Mouse (Mus musculus) small intestine, adult 2 months (tissue): ENCODE measurements around the gene Hlcs. TPM values are rescaled to one million over a fixed set of nuclear protein-coding genes. Genes with fewer than 3 reads are reported as not detected.

ENCODE experiments used
- H3K27ac ChIP-seq: fragments of 200-500 bp; 2 replicates; pipeline ENCODE4 v1.5.1; 2012; ENCODE audit warnings: low read depth, low read length, control low read depth, inconsistent platforms; ENCODE audit not compliant: insufficient read depth
- H3K27me3 ChIP-seq: fragments of 200-500 bp; 2 replicates; pipeline ENCODE4 v1.6.1; 2012; ENCODE audit warnings: mild to moderate bottlenecking, moderate library complexity, low read length, inconsistent platforms; ENCODE audit not compliant: control insufficient read depth, insufficient read depth
- H3K36me3 ChIP-seq: fragments of 200-500 bp; 2 replicates; pipeline ENCODE4 v1.6.1; 2012; ENCODE audit warnings: mild to moderate bottlenecking, low read length, control low read depth, inconsistent platforms; ENCODE audit not compliant: control insufficient read depth, insufficient read depth
- H3K4me1 ChIP-seq: fragments of 200-500 bp; 2 replicates; pipeline ENCODE4 v1.6.1; 2012; ENCODE audit warnings: low read length, inconsistent platforms, mixed read lengths; ENCODE audit not compliant: control insufficient read depth, insufficient read depth, insufficient read length
- H3K4me3 ChIP-seq: fragments of 200-500 bp; 2 replicates; pipeline ENCODE4 v1.5.1; 2012; ENCODE audit warnings: low read depth, mild to moderate bottlenecking, control low read depth, inconsistent platforms, low read length, moderate library complexity
- CTCF ChIP-seq: fragments of 200-500 bp; IDR thresholded peaks from 2 replicates; pipeline ENCODE4 v1.5.1; 2012; ENCODE audit warnings: low read depth, mild to moderate bottlenecking, control low read depth, inconsistent platforms, low read length, moderate library complexity, mixed read lengths; ENCODE audit not compliant: insufficient replicate concordance, insufficient read length; ENCODE audit errors: extremely low read depth
- POLR2A ChIP-seq: fragments of 200-500 bp; IDR thresholded peaks from 2 replicates; pipeline ENCODE4 v1.6.1; 2012; ENCODE audit warnings: low read depth, mild to moderate bottlenecking, control low read depth, inconsistent platforms, low read length, moderate library complexity
- WGBS: fragments of 180-500 bp; shearing (Covaris S2); methylation state at CpG from one replicate; pipeline ENCODE4 v1.1.7; 2018; 5-methylcytosine and 5-hydroxymethylcytosine counted together
- polyA plus RNA-seq: library from polyadenylated mRNA; depleted of rRNA; stranded (reverse); fragments of >200 nt; gene quantifications from 2 replicates; pipeline ENCODE4 v1.2.3, GENCODE M21; 2012; rRNA removed

The Hlcs gene
- 2.6 and 3.2 TPM in 2 replicates for polyA plus RNA-seq

- H3K4me3 ChIP-seq: peak within 1 kb of the TSS; percentile 71
- H3K36me3 ChIP-seq: no peaks in the 10 kb centered on the region
- H3K27me3 ChIP-seq: no peaks in the 10 kb centered on the region
- 1% methylated on average over 64 of the region's 64 CpGs for WGBS
- peak within 1 kb of the TSS; percentile 92 for H3K27ac ChIP-seq
- TF ChIP-seq POLR2A: peak; percentile 67
- TF ChIP-seq CTCF: peak; percentile 85
- peaks cover 9% of the 10 kb centered on the region; the same call in 1 of the 2 replicates for H3K4me1 ChIP-seq
Observed at GRCm38 (mm10) chr16:94313229-94314030, at the start of gene Hlcs. TSS of gene Hlcs (minus strand) at chr16:94313571.

DNA sequence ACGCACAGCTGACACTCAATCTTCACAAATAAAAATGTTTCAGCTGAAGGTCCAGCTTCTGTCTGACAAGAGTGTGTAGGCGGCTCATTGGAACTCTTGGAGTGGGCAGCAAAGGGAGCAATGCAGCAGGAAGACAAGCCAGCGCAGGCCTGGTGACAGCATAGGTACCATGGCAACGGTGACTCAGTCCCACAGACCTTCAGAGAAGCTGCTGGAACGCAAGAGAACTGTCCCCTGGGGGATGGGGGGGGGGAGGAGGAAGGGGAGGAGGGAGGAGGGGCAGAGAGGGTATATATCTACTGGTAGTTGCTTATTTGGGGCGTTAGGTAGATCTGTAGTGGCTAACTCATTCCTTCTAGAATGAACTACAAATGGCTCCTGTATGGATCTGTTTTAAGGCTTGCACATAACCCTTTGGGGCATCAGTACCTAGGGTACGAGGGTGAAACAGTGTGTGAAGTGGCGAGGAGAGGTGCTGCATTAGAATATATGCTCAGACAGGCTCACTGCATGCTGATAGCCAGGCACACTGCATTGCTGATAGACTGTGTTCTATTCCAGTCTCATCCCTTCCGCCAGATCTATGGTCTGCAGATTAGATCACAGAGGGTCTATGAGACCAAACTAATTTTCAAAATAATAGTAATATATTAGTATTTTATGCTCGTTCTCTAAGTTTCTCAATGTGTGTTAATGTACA is 49.0 kb upstream of the Hlcs start:
- TF ChIP-seq CTCF (no peak), POLR2A (no peak)

GRCm38 (mm10) chr16:94360578-94361350 is 47.4 kb upstream of the Hlcs start:
- TF ChIP-seq POLR2A: no peak
- TF ChIP-seq CTCF: no peak
- H3K4me1 ChIP-seq: no peaks in the 10 kb centered on the region
- H3K27ac ChIP-seq: no peak overlapping the region
- H3K4me3 ChIP-seq: no peak overlapping the region
- H3K36me3 ChIP-seq: no peaks in the 10 kb centered on the region
- WGBS: 80% methylated on average over 13 of the region's 13 CpGs
- H3K27me3 ChIP-seq: no peaks in the 10 kb centered on the region

More for the DNA sequence above, 49.0 kb upstream of the Hlcs start:
- H3K36me3 ChIP-seq: no peaks in the 10 kb centered on the region
- H3K4me3 ChIP-seq: no peak overlapping the region
- no peaks in the 10 kb centered on the region for H3K27me3 ChIP-seq
- H3K27ac ChIP-seq: no peak overlapping the region
- WGBS: 59% methylated on average over 10 of the region's 10 CpGs
- peaks cover 5% of the 10 kb centered on the region; the same call in 1 of the 2 replicates for H3K4me1 ChIP-seq

DNA sequence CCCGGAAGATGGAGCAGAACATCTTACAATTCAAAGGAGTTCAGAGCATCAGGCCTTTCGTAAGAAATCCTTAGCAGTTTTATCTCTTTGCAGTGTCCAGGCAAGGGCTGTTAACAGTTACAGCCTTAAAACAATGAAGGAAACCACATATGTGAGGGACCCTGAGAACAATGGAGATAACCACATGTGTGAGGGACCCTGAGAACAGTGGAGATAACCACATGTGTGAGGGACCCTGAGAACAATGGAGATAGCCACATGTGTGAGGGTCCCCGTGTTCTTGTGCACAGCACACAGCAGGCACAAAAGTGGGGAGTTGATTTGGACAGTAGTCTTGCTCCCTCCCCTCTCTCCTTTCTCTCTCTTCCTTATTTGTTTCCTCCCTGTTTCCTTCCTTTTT is 44.7 kb upstream of the Hlcs start:
- Histone ChIP-seq H3K27ac (no peak overlapping the region), H3K4me3 (no peak overlapping the region), H3K4me1 (no peaks in the 10 kb centered on the region), H3K36me3 (no peaks in the 10 kb centered on the region), H3K27me3 (no peaks in the 10 kb centered on the region)
- TF ChIP-seq CTCF: no peak
- TF ChIP-seq POLR2A: no peak
- 89% methylated on average over 3 of the region's 3 CpGs for WGBS

GRCm38 (mm10) chr16:94356776-94357494 is 43.6 kb upstream of the Hlcs start:
- Histone ChIP-seq H3K27me3 (no peaks in the 10 kb centered on the region), H3K36me3 (no peaks in the 10 kb centered on the region), H3K4me3 (no peak overlapping the region), H3K4me1 (no peaks in the 10 kb centered on the region), H3K27ac (no peak overlapping the region)
- WGBS: 50% methylated on average over 11 of the region's 11 CpGs
- no peak for TF ChIP-seq CTCF
- TF ChIP-seq POLR2A: no peak

DNA sequence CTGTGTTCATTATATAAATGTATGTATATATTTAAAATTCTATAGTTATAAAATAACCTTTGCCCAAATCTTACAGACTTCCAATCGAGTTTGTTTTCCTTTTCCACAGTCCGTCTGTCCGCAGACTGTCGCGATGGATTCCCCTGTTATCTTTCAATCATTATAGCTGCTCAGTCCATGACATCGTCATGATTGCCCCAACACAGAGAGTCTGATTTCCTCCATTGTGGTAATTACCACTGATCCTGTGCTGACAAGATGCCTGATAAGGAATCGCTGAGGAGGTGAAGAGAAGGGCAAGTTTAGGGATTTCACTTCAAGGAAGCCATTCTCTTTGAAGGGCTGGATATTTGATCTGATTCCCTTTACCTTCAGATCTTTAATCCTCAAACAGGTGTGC is 42.7 kb upstream of the Hlcs start:
- TF ChIP-seq POLR2A (no peak), CTCF (no peak)
- Histone ChIP-seq H3K27me3 (no peaks in the 10 kb centered on the region), H3K4me3 (no peak overlapping the region), H3K36me3 (no peaks in the 10 kb centered on the region), H3K4me1 (no peaks in the 10 kb centered on the region), H3K27ac (no peak overlapping the region)
- 28% methylated on average over 7 of the region's 7 CpGs for WGBS

- Histone ChIP-seq H3K4me1 (no peaks in the 10 kb centered on the region), H3K36me3 (no peaks in the 10 kb centered on the region), H3K27me3 (no peaks in the 10 kb centered on the region), H3K4me3 (no peak overlapping the region), H3K27ac (no peak overlapping the region)
- 35% methylated on average over 9 of the region's 9 CpGs for WGBS
- TF ChIP-seq CTCF (no peak), POLR2A (no peak)
Observed at GRCm38 (mm10) chr16:94354450-94354849, 41.1 kb upstream of the Hlcs start.
